8 mouse cellular contexts compared by ENCODE assay signal in genomic region chr7:80231971-80232488, GRCm38 (mm10). TPM values are rescaled to one million over a fixed set of nuclear protein-coding genes. Genes with fewer than 3 reads are reported as not detected.
DNase-seq lines count a peak whose midpoint lies in the region; ATAC-seq lines count a peak whose summit lies in the region.

No protein-coding gene starts in this region.

- peak; percentile 1; the same call in 1 of the 2 replicates for ATAC-seq in granulocyte monocyte progenitor cell, adult 5-6 weeks (replicated peaks; ENCODE audit: poor library complexity, severe bottlenecking)
- ATAC-seq in limb, embryonic 15.5 days (ENCODE audit: insufficient number of reproducible peaks, low FRiP score, low TSS enrichment, low read depth): no peak
- peak; percentile 54 for ATAC-seq in neural tube, embryonic 13.5 days (ENCODE audit: low read depth)

- H3K4me2 ChIP-seq in limb, embryonic 15.5 days: peak overlapping the region; percentile 80
- peak overlapping the region; percentile 91 for H3K4me2 ChIP-seq in neural tube, embryonic 13.5 days

- peak overlapping the region; percentile 44 for H3K9ac ChIP-seq in limb, embryonic 15.5 days
- H3K9ac ChIP-seq in neural tube, embryonic 13.5 days: peak overlapping the region; percentile 68

- H3K27me3 ChIP-seq in heart, embryonic 10.5 days (ENCODE audit: insufficient read depth, poor library complexity, severe bottlenecking): peaks cover 7% of the 10 kb centered on the region; the same call in 1 of the 2 replicates
- no peaks in the 10 kb centered on the region for H3K27me3 ChIP-seq in limb, embryonic 15.5 days
- H3K27me3 ChIP-seq in neural tube, embryonic 13.5 days: no peaks in the 10 kb centered on the region; the same call in 1 of the 2 replicates

- peaks cover 24% of the 10 kb centered on the region for H3K4me1 ChIP-seq in heart, embryonic 10.5 days
- peaks cover 16% of the 10 kb centered on the region for H3K4me1 ChIP-seq in limb, embryonic 15.5 days
- H3K4me1 ChIP-seq in neural tube, embryonic 13.5 days (replicated peaks): peaks cover 37% of the 10 kb centered on the region

- peak overlapping the region; percentile 73 for H3K27ac ChIP-seq in heart, embryonic 10.5 days
- H3K27ac ChIP-seq in limb, embryonic 15.5 days: peak overlapping the region; percentile 69
- H3K27ac ChIP-seq in neural tube, embryonic 13.5 days (replicated peaks): no peak overlapping the region

- no peak for DNase-seq in heart, embryonic 10.5 days (ENCODE audit: low spot score)
- no peak for DNase-seq in heart, adult 18-20 months
- DNase-seq in MN1 (ENCODE audit: low spot score): peak; percentile 70
- no peak for DNase-seq in cerebellum, postnatal 4 days (ENCODE audit: low spot score in 2 of 2)
- DNase-seq in urinary bladder, postnatal 14 days (ENCODE audit: low spot score): no peak

- H3K9me3 ChIP-seq in heart, embryonic 10.5 days: no peaks in the 10 kb centered on the region
- no peaks in the 10 kb centered on the region for H3K9me3 ChIP-seq in limb, embryonic 15.5 days
- H3K9me3 ChIP-seq in neural tube, embryonic 13.5 days: no peaks in the 10 kb centered on the region

- under 1% methylated on average over 29 of the region's 29 CpGs for WGBS in heart, embryonic 10.5 days
- WGBS in limb, embryonic 15.5 days: under 1% methylated on average over 29 of the region's 29 CpGs
- under 1% methylated on average over 29 of the region's 29 CpGs for WGBS in neural tube, embryonic 13.5 days

- peak overlapping the region; percentile 83 for H3K4me3 ChIP-seq in heart, embryonic 10.5 days
- H3K4me3 ChIP-seq in limb, embryonic 15.5 days: peak overlapping the region; percentile 64
- peak overlapping the region; percentile 70 for H3K4me3 ChIP-seq in neural tube, embryonic 13.5 days

- peaks cover 18% of the 10 kb centered on the region for H3K36me3 ChIP-seq in heart, embryonic 10.5 days
- H3K36me3 ChIP-seq in limb, embryonic 15.5 days: peaks cover 15% of the 10 kb centered on the region
- H3K36me3 ChIP-seq in neural tube, embryonic 13.5 days: peaks cover 14% of the 10 kb centered on the region

RNA-seq across cellular contexts. Expression of gene Cib1, which starts 0.6 kb away (rescaled TPM):
- 61.9 and 74.9 TPM in 2 replicates for polyA plus RNA-seq in heart, embryonic 10.5 days (2016; fragmentation: Nextera tagmentation; extraction: Ambion mirVana)
- 10 to 100 TPM; 15.2 to 18.6 TPM for total RNA-seq in heart, adult 18-20 months (2021)
- total RNA-seq in granulocyte monocyte progenitor cell, adult 5-6 weeks (2014; fragmentation: Nextera tagmentation): 45.3 and 77.8 TPM in 2 replicates
- total RNA-seq in granulocyte monocyte progenitor cell, adult 5-6 weeks (2017): 25.0 and 67.5 TPM in 2 replicates
- polyA plus RNA-seq in limb, embryonic 15.5 days (2015; fragmentation: Nextera tagmentation; extraction: Ambion mirVana): 62.5 and 69.4 TPM in 2 replicates
- polyA plus RNA-seq in neural tube, embryonic 13.5 days (2015; fragmentation: Nextera tagmentation; extraction: Ambion mirVana): 31.0 and 34.6 TPM in 2 replicates

RNA-seq across cellular contexts. Expression of gene Gdpgp1, which starts 0.6 kb away (rescaled TPM):
- 5.2 and 5.8 TPM in 2 replicates for polyA plus RNA-seq in heart, embryonic 10.5 days (2016; fragmentation: Nextera tagmentation; extraction: Ambion mirVana)
- total RNA-seq in heart, adult 18-20 months (2021): 1 to 10 TPM; 1.2 to 1.6 TPM
- 4.5 and 10.0 TPM in 2 replicates for total RNA-seq in granulocyte monocyte progenitor cell, adult 5-6 weeks (2014; fragmentation: Nextera tagmentation)
- 1.9 and 3.0 TPM in 2 replicates for total RNA-seq in granulocyte monocyte progenitor cell, adult 5-6 weeks (2017)
- 3.2 and 3.8 TPM in 2 replicates for polyA plus RNA-seq in limb, embryonic 15.5 days (2015; fragmentation: Nextera tagmentation; extraction: Ambion mirVana)
- 4.5 TPM in 2 replicates for polyA plus RNA-seq in neural tube, embryonic 13.5 days (2015; fragmentation: Nextera tagmentation; extraction: Ambion mirVana)

RNA-seq across cellular contexts. Expression of gene Ttll13, which starts 14.1 kb away (rescaled TPM):
- 0.54 and 0.84 TPM in 2 replicates for polyA plus RNA-seq in heart, embryonic 10.5 days (2016; fragmentation: Nextera tagmentation; extraction: Ambion mirVana)
- under 1 TPM; 0.12 to 0.36 TPM for total RNA-seq in heart, adult 18-20 months (2021)
- total RNA-seq in granulocyte monocyte progenitor cell, adult 5-6 weeks (2014; fragmentation: Nextera tagmentation): 0.36 TPM in 1 of 2 replicates, not detected in the other
- total RNA-seq in granulocyte monocyte progenitor cell, adult 5-6 weeks (2017): not detected in 2 replicates
- polyA plus RNA-seq in limb, embryonic 15.5 days (2015; fragmentation: Nextera tagmentation; extraction: Ambion mirVana): 0.73 and 1.1 TPM in 2 replicates
- 1.6 and 2.8 TPM in 2 replicates for polyA plus RNA-seq in neural tube, embryonic 13.5 days (2015; fragmentation: Nextera tagmentation; extraction: Ambion mirVana)

RNA-seq across cellular contexts. Expression of gene Ngrn, which starts 29.0 kb away (rescaled TPM):
- 45.7 and 47.2 TPM in 2 replicates for polyA plus RNA-seq in heart, embryonic 10.5 days (2016; fragmentation: Nextera tagmentation; extraction: Ambion mirVana)
- total RNA-seq in heart, adult 18-20 months (2021): 10 to 100 TPM; 26.1 to 30.2 TPM
- 23.7 and 33.5 TPM in 2 replicates for total RNA-seq in granulocyte monocyte progenitor cell, adult 5-6 weeks (2014; fragmentation: Nextera tagmentation)
- total RNA-seq in granulocyte monocyte progenitor cell, adult 5-6 weeks (2017): 21.2 and 33.9 TPM in 2 replicates
- polyA plus RNA-seq in limb, embryonic 15.5 days (2015; fragmentation: Nextera tagmentation; extraction: Ambion mirVana): 48.7 and 49.2 TPM in 2 replicates
- polyA plus RNA-seq in neural tube, embryonic 13.5 days (2015; fragmentation: Nextera tagmentation; extraction: Ambion mirVana): 57.5 and 62.6 TPM in 2 replicates

RNA-seq across cellular contexts. Expression of gene Vps33b, which starts 37.4 kb away (rescaled TPM):
- 14.5 and 15.3 TPM in 2 replicates for polyA plus RNA-seq in heart, embryonic 10.5 days (2016; fragmentation: Nextera tagmentation; extraction: Ambion mirVana)
- total RNA-seq in heart, adult 18-20 months (2021): 1 to 10 TPM; 7.2 to 9.0 TPM
- total RNA-seq in granulocyte monocyte progenitor cell, adult 5-6 weeks (2014; fragmentation: Nextera tagmentation): 45.6 and 48.1 TPM in 2 replicates
- total RNA-seq in granulocyte monocyte progenitor cell, adult 5-6 weeks (2017): 24.2 and 31.8 TPM in 2 replicates
- 11.8 and 12.3 TPM in 2 replicates for polyA plus RNA-seq in limb, embryonic 15.5 days (2015; fragmentation: Nextera tagmentation; extraction: Ambion mirVana)
- polyA plus RNA-seq in neural tube, embryonic 13.5 days (2015; fragmentation: Nextera tagmentation; extraction: Ambion mirVana): 23.7 and 27.7 TPM in 2 replicates
